Mouse (Mus musculus) CH12.LX (cell line): ENCODE results near the gene Hdac5. TPM values are rescaled to one million over a fixed set of nuclear protein-coding genes. Genes with fewer than 3 reads are reported as not detected.

ENCODE experiments used
- DNase-seq: peaks from one replicate; pipeline ENCODE4 v3.0.0-alpha.2; 2013; ENCODE audit errors: extremely low read depth
- H3K27ac ChIP-seq: 2 replicates; pipeline ENCODE4 v1.5.1; 2012; ENCODE audit warnings: low read depth, mild to moderate bottlenecking, control low read depth, moderate library complexity; ENCODE audit not compliant: insufficient read depth
- H3K27me3 ChIP-seq: replicated peaks from 2 replicates; pipeline ENCODE3; 2012; ENCODE audit warnings: inconsistent platforms
- H3K36me3 ChIP-seq, 2 experiments: replicated peaks in 1 of 2; 2 replicates each; pipeline versions ENCODE3 to v1.6.1; 2012; ENCODE audit warnings: inconsistent platforms in 1 of 2, low read length in 1 of 2, mild to moderate bottlenecking in 1 of 2, mixed read lengths in 1 of 2, moderate library complexity in 1 of 2; ENCODE audit not compliant: control insufficient read depth in 1 of 2, insufficient read depth in 1 of 2
- H3K4me1 ChIP-seq, 2 experiments: 2 replicates each; pipeline ENCODE4 v1.6.1; 2012; ENCODE audit warnings: inconsistent platforms in 1 of 2, moderate library complexity in 1 of 2; ENCODE audit not compliant: insufficient read depth in 2 of 2, control insufficient read depth in 1 of 2
- H3K4me2 ChIP-seq: 2 replicates; pipeline ENCODE4 v1.6.1; 2012; ENCODE audit warnings: low read depth, mild to moderate bottlenecking, control low read depth; ENCODE audit not compliant: poor library complexity, insufficient read depth, severe bottlenecking
- H3K4me3 ChIP-seq, 3 experiments: fragments of 150-350 bp in 1 of 3; sonication (generic) in 1 of 3; replicated peaks in 1 of 3; 2 replicates each; pipeline versions ENCODE3 to v1.5.1; 2011 to 2012; ENCODE audit warnings: low read depth in 2 of 3, low read length in 2 of 3, mild to moderate bottlenecking in 2 of 3, moderate library complexity in 2 of 3, control low read depth in 1 of 3, improper control_type of control experiment in 1 of 3, inconsistent platforms in 1 of 3, mixed read lengths in 1 of 3; ENCODE audit not compliant: poor library complexity in 1 of 3
- H3K79me2 ChIP-seq: replicated peaks from 2 replicates; pipeline ENCODE4 v1.6.1; 2012; ENCODE audit warnings: mild to moderate bottlenecking, moderate library complexity; ENCODE audit not compliant: control insufficient read depth, poor library complexity, insufficient read depth, severe bottlenecking; ENCODE audit errors: extremely low read depth
- H3K9ac ChIP-seq: 2 replicates; pipeline ENCODE4 v1.6.1; 2012; ENCODE audit warnings: low read depth, mild to moderate bottlenecking, control low read depth, moderate library complexity; ENCODE audit not compliant: insufficient read depth
- H3K9me3 ChIP-seq: replicated peaks from 2 replicates; pipeline ENCODE3; 2012; ENCODE audit warnings: low read length, inconsistent platforms, mixed read lengths
- CHD1 ChIP-seq: IDR thresholded peaks from 2 replicates; pipeline ENCODE4 v1.6.1; 2012; ENCODE audit warnings: low read depth, low read length, improper control_type of control experiment, inconsistent platforms
- CTCF ChIP-seq, 2 experiments: IDR thresholded peaks in 1 of 2; conservative IDR thresholded peaks in 1 of 2; 2 replicates each; pipeline ENCODE4 v1.5.1; 2011 to 2012; ENCODE audit warnings: low read depth in 2 of 2, low read length in 2 of 2, improper control_type of control experiment in 1 of 2, inconsistent platforms in 1 of 2, mild to moderate bottlenecking in 1 of 2, moderate library complexity in 1 of 2
- E2F4 ChIP-seq: IDR thresholded peaks from 2 replicates; pipeline ENCODE4 v1.6.1; 2011; ENCODE audit warnings: low read depth, low read length, improper control_type of control experiment; ENCODE audit not compliant: insufficient replicate concordance
- JUND ChIP-seq: conservative IDR thresholded peaks from 2 replicates; pipeline ENCODE4 v1.6.1; 2011; ENCODE audit warnings: low read depth, low read length, improper control_type of control experiment
- MEF2A ChIP-seq: IDR thresholded peaks from 2 replicates; pipeline ENCODE4 v1.6.1; 2014; ENCODE audit warnings: low read depth, mild to moderate bottlenecking, inconsistent platforms, low read length, improper control_type of control experiment, borderline replicate concordance
- MYC ChIP-seq: IDR thresholded peaks from 2 replicates; pipeline ENCODE4 v1.6.1; 2011; ENCODE audit warnings: low read depth, mild to moderate bottlenecking, improper control_type of control experiment, low read length
- NRF1 ChIP-seq: IDR thresholded peaks from 2 replicates; pipeline ENCODE4 v1.6.1; 2014; ENCODE audit warnings: low read depth, mild to moderate bottlenecking, inconsistent platforms, low read length, improper control_type of control experiment, moderate library complexity
- POLR2AphosphoS2 ChIP-seq: IDR thresholded peaks from 2 replicates; pipeline ENCODE4 v1.6.1; 2011; ENCODE audit warnings: low read depth, low read length, improper control_type of control experiment
- RAD21 ChIP-seq: IDR thresholded peaks from 2 replicates; pipeline ENCODE4 v1.6.1; 2011; ENCODE audit warnings: low read depth, mild to moderate bottlenecking, low read length, improper control_type of control experiment, moderate library complexity
- SMC3 ChIP-seq: IDR thresholded peaks from 2 replicates; pipeline ENCODE4 v1.6.1; 2011; ENCODE audit warnings: low read depth, low read length, improper control_type of control experiment
- TBP ChIP-seq: conservative IDR thresholded peaks from 2 replicates; pipeline ENCODE4 v1.6.1; 2011; ENCODE audit warnings: low read depth, low read length, improper control_type of control experiment
- ZNF384 ChIP-seq: IDR thresholded peaks from 2 replicates; pipeline ENCODE4 v1.6.1; 2012; ENCODE audit warnings: low read depth, low read length, improper control_type of control experiment, inconsistent platforms
- dilution Hi-C: fragments of 300-500 bp; cut with MboI; formaldehyde crosslinking; loops from 2 replicates; pipeline ENCODE4 v1.14.3; 2020; ENCODE audit warnings: low sequenced_read_pairs; ENCODE audit not compliant: extremely low pct_unique_long_range_greater_than_20kb, extremely low pct_ligation_motif_present
- in situ Hi-C: fragments of 300-500 bp; cut with MboI; formaldehyde crosslinking; loops from 3 replicates; pipeline ENCODE4 v1.14.3; 2019; ENCODE audit warnings: low sequenced_read_pairs, low pct_ligation_motif_present, low pct_unique_long_range_greater_than_20kb, mixed read lengths
- polyA plus RNA-seq: library from polyadenylated mRNA; unstranded; fragments of >175 nt; gene quantifications from 2 replicates; pipeline ENCODE4 v1.2.1, GENCODE M21; 2012; ENCODE audit warnings: low read depth; ENCODE audit not compliant: insufficient read length
- total RNA-seq, 2 experiments: library from RNA; depleted of rRNA; stranded (reverse); fragments of 300-350 nt in 1 of 2; fragments of >200 nt in 1 of 2; gene quantifications; 2 replicates each; pipeline ENCODE4 v1.2.3; 2012 to 2014

Gene Hdac5
- total and polyA plus RNA-seq, 3 experiments, result 24.9 to 49.6 (median 46.4) TPM

DNA sequence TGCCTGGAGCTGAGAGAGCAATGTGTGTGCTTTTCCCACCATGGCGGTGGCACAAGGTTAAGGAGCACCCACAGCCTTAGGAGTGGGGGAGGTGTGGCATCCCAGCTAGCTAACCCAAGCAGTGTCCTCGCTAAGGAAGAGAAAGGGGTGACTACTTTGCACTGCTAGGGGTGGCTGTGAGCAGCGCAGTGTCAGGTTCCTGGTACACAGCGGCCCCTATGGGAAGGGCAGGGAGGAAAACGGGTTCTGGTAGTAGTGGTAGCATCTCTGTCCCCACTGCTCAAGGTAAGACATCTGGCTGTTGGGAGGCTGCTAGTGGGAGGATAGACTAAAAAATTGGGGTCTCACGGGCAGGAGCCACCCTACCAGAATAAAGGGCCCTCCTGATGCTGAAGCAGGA is 31.7 kb downstream of the Hdac5 start:
- H3K4me2 ChIP-seq, result no peak overlapping the region
- H3K27me3 ChIP-seq, result no peaks in the 10 kb centered on the region
- H3K79me2 ChIP-seq, result no peaks in the 10 kb centered on the region
- in situ Hi-C loops, result no loop called here
- no peak overlapping the region for H3K27ac ChIP-seq
- dilution Hi-C loops, result no loop called here
- H3K9ac ChIP-seq, result no peak overlapping the region
- peak in 1 of 2 experiments; percentile 20; a peak in 1 of 4 replicates for TF ChIP-seq CTCF (conservative IDR thresholded peaks at IDR 0.05 in 1 of 2, IDR thresholded peaks at IDR 0.05 in 1 of 2; ENCODE audit: low read depth in 2 of 2, low read length in 2 of 2)
- TF ChIP-seq SMC3, result no peak
- H3K4me1 ChIP-seq, result no peaks in the 10 kb centered on the region
- no peak overlapping the region for H3K4me3 ChIP-seq
- DNase-seq, result no peak
- no peaks in the 10 kb centered on the region for H3K9me3 ChIP-seq
- H3K36me3 ChIP-seq, result peaks cover 92 to 98% of the 10 kb centered on the region in 2 experiments

DNA sequence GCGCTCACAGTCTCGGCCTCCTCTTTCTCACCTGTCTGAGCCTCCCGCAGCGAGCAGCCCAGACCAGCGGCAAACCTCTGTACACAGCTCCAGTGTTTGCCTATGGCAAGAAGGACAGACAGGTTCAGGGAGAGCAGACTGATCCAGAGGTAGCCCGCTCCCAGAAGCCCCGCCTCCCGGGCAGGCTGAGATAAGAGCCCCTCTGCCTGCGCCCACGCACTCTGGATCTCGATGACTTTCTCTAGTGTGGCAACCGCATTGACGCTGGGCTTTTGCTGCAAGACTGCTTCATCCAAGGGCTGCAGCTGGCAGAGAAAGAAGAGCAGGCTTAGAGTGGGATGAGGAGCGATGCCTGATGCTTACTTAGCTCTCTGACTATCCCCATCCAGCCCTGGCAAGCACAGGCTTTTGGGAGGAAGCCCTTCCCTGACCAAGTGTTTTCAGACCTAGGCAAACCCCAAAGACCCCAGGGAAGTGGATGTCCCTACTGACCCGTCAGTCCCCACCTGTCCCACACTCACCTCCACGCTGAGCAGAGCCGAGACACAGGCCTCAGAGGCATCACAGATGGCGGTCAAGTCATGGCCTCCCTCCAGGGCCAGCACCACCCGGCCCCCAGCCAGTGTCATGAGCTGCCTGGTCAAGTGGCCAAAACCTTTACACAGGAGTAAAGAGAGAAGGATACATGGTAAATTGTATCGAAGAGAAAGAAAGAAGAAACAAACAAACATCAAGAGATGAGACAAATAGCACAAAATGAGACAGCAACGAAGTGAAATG is 33.8 kb downstream of the Hdac5 start:
- no peak for DNase-seq
- no peak overlapping the region for H3K4me3 ChIP-seq
- H3K27ac ChIP-seq, result no peak overlapping the region
- dilution Hi-C loops, result no loop called here
- H3K4me2 ChIP-seq, result no peak overlapping the region
- TF ChIP-seq MYC (no peak), TBP (no peak), ZNF384 (no peak), MEF2A (no peak), POLR2AphosphoS2 (no peak), CHD1 (no peak), NRF1 (no peak), JUND (no peak), E2F4 (no peak), RAD21 (no peak)
- H3K27me3 ChIP-seq, result no peaks in the 10 kb centered on the region
- no peaks in the 10 kb centered on the region for H3K9me3 ChIP-seq
- peaks cover 0 to 8% of the 10 kb centered on the region in 2 experiments; a peak in 1 of 4 replicates for H3K4me1 ChIP-seq
- H3K79me2 ChIP-seq, result 0 out of 2 replicates have a peak, but pooled peaks cover 2% of the 10 kb centered on the region
- H3K9ac ChIP-seq, result no peak overlapping the region
- peaks cover 88 to 98% of the 10 kb centered on the region in 2 experiments for H3K36me3 ChIP-seq
- in situ Hi-C loops, result no loop called here
